ENCODE assay signal across 8 mouse cellular contexts in genomic region chr11:69412548-69412947, GRCm38 (mm10). TPM values are rescaled to one million over a fixed set of nuclear protein-coding genes. Genes with fewer than 3 reads are reported as not detected.
DNase-seq lines count a peak whose midpoint lies in the region; ATAC-seq and TF ChIP-seq lines count a peak whose summit lies in the region.

No protein-coding gene starts in this region.

- 0 out of 2 replicates have a peak overlapping the region, but pooled peaks have one; percentile 31 for H3K27ac ChIP-seq in testis, adult 2 months (ENCODE audit: control insufficient read depth, insufficient read depth, low read depth, low read length)
- peak overlapping the region; percentile 98 for H3K27ac ChIP-seq in limb, embryonic 15.5 days

- no peak for TF ChIP-seq CTCF in testis, adult 2 months (IDR thresholded peaks at IDR 0.05; ENCODE audit: control insufficient read depth, insufficient read depth, insufficient replicate concordance, low read depth, low read length)

- H3K4me1 ChIP-seq in testis, adult 2 months (ENCODE audit: control insufficient read depth, insufficient read depth, low read length), result peaks cover 61% of the 10 kb centered on the region
- H3K4me1 ChIP-seq in limb, embryonic 15.5 days, result peaks cover 74% of the 10 kb centered on the region

- no peak for ATAC-seq in limb, embryonic 15.5 days (ENCODE audit: insufficient number of reproducible peaks, low FRiP score, low TSS enrichment, low read depth)

- H3K4me3 ChIP-seq in testis, adult 2 months (ENCODE audit: control insufficient read depth, low read depth, low read length), result no peak overlapping the region
- peak overlapping the region; percentile 62 for H3K4me3 ChIP-seq in limb, embryonic 15.5 days

- no peak for TF ChIP-seq POLR2A in testis, adult 2 months (IDR thresholded peaks at IDR 0.05; ENCODE audit: control insufficient read depth, low read depth, low read length)

- no peak overlapping the region for H3K9ac ChIP-seq in limb, embryonic 15.5 days

- 51% methylated on average over 7 of the region's 7 CpGs for WGBS in limb, embryonic 15.5 days

- peak; percentile 49 for DNase-seq in cerebellum, adult 9-10 months
- DNase-seq in cerebellum, adult 8-10 months, result no peak
- DNase-seq in testis, postnatal 14 days (ENCODE audit: low spot score), result no peak
- no peak for DNase-seq in T-cell, adult 2 months (ENCODE audit: low spot score)
- DNase-seq in right cerebral cortex, adult 2 months (ENCODE audit: low spot score in 2 of 2), result no peak
- DNase-seq in urinary bladder, postnatal 14 days (ENCODE audit: low spot score), result no peak

- H3K36me3 ChIP-seq in testis, adult 2 months (ENCODE audit: control insufficient read depth, insufficient read depth, low read length), result no peaks in the 10 kb centered on the region
- H3K36me3 ChIP-seq in limb, embryonic 15.5 days, result peaks cover 14% of the 10 kb centered on the region

- H3K4me2 ChIP-seq in limb, embryonic 15.5 days, result peak overlapping the region; percentile 94

- no peaks in the 10 kb centered on the region for H3K9me3 ChIP-seq in limb, embryonic 15.5 days

- H3K27me3 ChIP-seq in testis, adult 2 months (ENCODE audit: control insufficient read depth, insufficient read depth, low read length), result no peaks in the 10 kb centered on the region
- no peaks in the 10 kb centered on the region for H3K27me3 ChIP-seq in limb, embryonic 15.5 days

RNA-seq across cellular contexts. Expression of gene Kdm6b, which starts 0.9 kb away (rescaled TPM):
- polyA plus RNA-seq in testis, adult 2 months (2012; rRNA removed), result 8.0 and 8.6 TPM in 2 replicates
- polyA plus RNA-seq in limb, embryonic 15.5 days (2015; fragmentation: Nextera tagmentation; extraction: Ambion mirVana), result 30.8 and 32.0 TPM in 2 replicates

RNA-seq across cellular contexts. Expression of gene Tmem88, which starts 14.5 kb away (rescaled TPM):
- polyA plus RNA-seq in testis, adult 2 months (2012; rRNA removed), result 2.0 and 2.4 TPM in 2 replicates
- polyA plus RNA-seq in limb, embryonic 15.5 days (2015; fragmentation: Nextera tagmentation; extraction: Ambion mirVana), result 18.8 and 20.4 TPM in 2 replicates

RNA-seq across cellular contexts. Expression of gene Cyb5d1, which starts 17.1 kb away (rescaled TPM):
- 35.3 and 42.5 TPM in 2 replicates for polyA plus RNA-seq in testis, adult 2 months (2012; rRNA removed)
- polyA plus RNA-seq in limb, embryonic 15.5 days (2015; fragmentation: Nextera tagmentation; extraction: Ambion mirVana), result 30.2 and 36.6 TPM in 2 replicates

RNA-seq across cellular contexts. Expression of gene Naa38, which starts 17.3 kb away (rescaled TPM):
- polyA plus RNA-seq in testis, adult 2 months (2012; rRNA removed), result 325 and 343 TPM in 2 replicates
- 143 and 144 TPM in 2 replicates for polyA plus RNA-seq in limb, embryonic 15.5 days (2015; fragmentation: Nextera tagmentation; extraction: Ambion mirVana)

RNA-seq across cellular contexts. Expression of gene Chd3, which starts 43.3 kb away (rescaled TPM):
- 49.4 and 52.5 TPM in 2 replicates for polyA plus RNA-seq in testis, adult 2 months (2012; rRNA removed)
- polyA plus RNA-seq in limb, embryonic 15.5 days (2015; fragmentation: Nextera tagmentation; extraction: Ambion mirVana), result 77.4 and 89.3 TPM in 2 replicates
